Mouse (Mus musculus) forebrain, postnatal 0 days (tissue): ENCODE results near the gene Myo16. TPM values are rescaled to one million over a fixed set of nuclear protein-coding genes. Genes with fewer than 3 reads are reported as not detected.

Experiments
- ATAC-seq: fragments of 200-750 bp; cut with Nextera tagmentation; 2 replicates; pipeline ENCODE4 v1.8.0; 2017; ENCODE audit warnings: mild to moderate bottlenecking, moderate library complexity
- DNase-seq: peaks from one replicate; pipeline ENCODE4 v3.0.0-alpha.2; 2015
- H3K27ac ChIP-seq: fragments of 300-500 bp; sonication (generic); 2 replicates; pipeline ENCODE4 v1.5.1; 2014; ENCODE audit warnings: low read depth, mild to moderate bottlenecking, antibody characterized with exemption, low read length, moderate library complexity, mixed read lengths
- H3K27me3 ChIP-seq: fragments of 300-500 bp; sonication (generic); 2 replicates; pipeline ENCODE4 v1.6.1; 2014; ENCODE audit warnings: mild to moderate bottlenecking, low read length, mixed read lengths; ENCODE audit not compliant: insufficient read depth
- H3K36me3 ChIP-seq: fragments of 300-500 bp; sonication (generic); 2 replicates; pipeline ENCODE4 v1.6.1; 2014; ENCODE audit warnings: mild to moderate bottlenecking, moderate library complexity; ENCODE audit not compliant: insufficient read depth
- H3K4me1 ChIP-seq: fragments of 300-500 bp; sonication (generic); 2 replicates; pipeline ENCODE4 v1.6.1; 2014; ENCODE audit warnings: antibody characterized with exemption; ENCODE audit not compliant: insufficient read depth
- H3K4me2 ChIP-seq: fragments of 300-500 bp; sonication (generic); 2 replicates; pipeline ENCODE4 v1.6.1; 2014; ENCODE audit warnings: low read depth, mild to moderate bottlenecking, moderate library complexity
- H3K4me3 ChIP-seq: fragments of 300-500 bp; sonication (generic); 2 replicates; pipeline ENCODE4 v1.5.1; 2014; ENCODE audit warnings: low read depth, low read length, mixed read lengths
- H3K9ac ChIP-seq: fragments of 300-500 bp; sonication (generic); 2 replicates; pipeline ENCODE4 v1.6.1; 2014; ENCODE audit warnings: mild to moderate bottlenecking
- H3K9me3 ChIP-seq: fragments of 300-500 bp; sonication (generic); 2 replicates; pipeline ENCODE4 v1.6.1; 2016; ENCODE audit warnings: low read length
- CTCF ChIP-seq: sonication (generic); IDR thresholded peaks from 2 replicates; pipeline ENCODE4 v1.5.1; 2016; ENCODE audit warnings: antibody characterized with exemption, control low read depth, low read depth
- WGBS: fragments of 180-500 bp; shearing (Covaris S2); extraction: QIAGEN DNeasy Blood & Tissue Kit; methylation state at CpG from one replicate; pipeline ENCODE4 v1.1.7; 2014; 5-methylcytosine and 5-hydroxymethylcytosine counted together
- polyA plus RNA-seq: library from polyadenylated mRNA; unstranded; fragments of >200 nt; fragmentation: Nextera tagmentation; extraction: Ambion mirVana; gene quantifications from 2 replicates; pipeline ENCODE4 v1.2.1, GENCODE M21; 2015
- total RNA-seq: library from RNA; depleted of rRNA; stranded (reverse); fragments of >200 nt; gene quantifications from 2 replicates; pipeline ENCODE4 v1.2.3, GENCODE M21; 2014

The Myo16 gene
- total and polyA plus RNA-seq, 2 experiments from 2014 or later = 5.5 to 58.6 TPM

DNA sequence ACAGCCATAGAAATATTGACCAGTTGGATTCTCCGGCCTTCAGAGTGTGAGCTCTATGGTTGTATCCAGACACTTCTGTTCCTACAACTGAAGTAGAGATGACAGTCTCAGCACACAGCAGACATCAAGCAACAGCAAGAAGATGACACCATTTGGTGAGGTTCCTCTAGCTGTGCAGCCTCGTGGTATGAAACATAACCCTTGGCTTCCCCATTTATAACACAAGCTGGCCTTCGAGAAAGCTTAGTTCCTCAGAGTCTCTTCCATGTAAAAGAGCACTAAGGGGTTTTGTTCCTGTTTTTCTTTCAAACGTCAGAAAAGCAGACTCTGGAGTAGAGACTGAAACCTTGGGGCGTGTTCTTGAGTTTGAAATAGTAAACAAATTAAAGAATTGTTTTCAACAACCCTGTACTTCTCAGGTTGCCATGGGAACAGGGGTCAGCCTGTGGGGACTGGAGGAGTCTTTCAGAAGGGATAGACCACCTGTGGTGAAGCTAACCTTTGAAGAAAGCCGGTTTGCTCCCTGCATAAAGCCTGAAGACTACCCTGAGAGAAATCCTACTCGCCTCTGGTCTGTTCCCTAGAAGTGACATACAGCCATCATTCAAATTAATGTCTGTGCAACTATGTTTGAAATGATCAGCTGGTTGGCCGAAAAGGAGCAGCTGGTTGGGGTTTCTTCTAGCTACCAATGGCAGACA is 510.2 kb downstream of the Myo16 start:
- no peaks in the 10 kb centered on the region for H3K36me3 ChIP-seq
- no peak for DNase-seq
- 19% methylated on average over 8 of the region's 8 CpGs for WGBS
- no peaks in the 10 kb centered on the region for H3K4me1 ChIP-seq
- no peak overlapping the region for H3K27ac ChIP-seq
- no peak for TF ChIP-seq CTCF
- H3K27me3 ChIP-seq = no peaks in the 10 kb centered on the region
- H3K9ac ChIP-seq = no peak overlapping the region
- H3K4me2 ChIP-seq = no peak overlapping the region
- peak; percentile 45; the same call in 1 of the 2 replicates for ATAC-seq
- no peaks in the 10 kb centered on the region for H3K9me3 ChIP-seq
- H3K4me3 ChIP-seq = no peak overlapping the region

GRCm38 (mm10) chr8:10664861-10665543 is 511.3 kb downstream of the Myo16 start:
- H3K4me3 ChIP-seq = no peak overlapping the region
- no peaks in the 10 kb centered on the region for H3K4me1 ChIP-seq
- 17% methylated on average over 13 of the region's 13 CpGs for WGBS
- H3K4me2 ChIP-seq = no peak overlapping the region
- no peak for TF ChIP-seq CTCF
- ATAC-seq (no peak), DNase-seq (no peak)
- no peak overlapping the region for H3K9ac ChIP-seq
- H3K27me3 ChIP-seq = no peaks in the 10 kb centered on the region
- no peak overlapping the region for H3K27ac ChIP-seq
- no peaks in the 10 kb centered on the region for H3K36me3 ChIP-seq
- H3K9me3 ChIP-seq = no peaks in the 10 kb centered on the region

DNA sequence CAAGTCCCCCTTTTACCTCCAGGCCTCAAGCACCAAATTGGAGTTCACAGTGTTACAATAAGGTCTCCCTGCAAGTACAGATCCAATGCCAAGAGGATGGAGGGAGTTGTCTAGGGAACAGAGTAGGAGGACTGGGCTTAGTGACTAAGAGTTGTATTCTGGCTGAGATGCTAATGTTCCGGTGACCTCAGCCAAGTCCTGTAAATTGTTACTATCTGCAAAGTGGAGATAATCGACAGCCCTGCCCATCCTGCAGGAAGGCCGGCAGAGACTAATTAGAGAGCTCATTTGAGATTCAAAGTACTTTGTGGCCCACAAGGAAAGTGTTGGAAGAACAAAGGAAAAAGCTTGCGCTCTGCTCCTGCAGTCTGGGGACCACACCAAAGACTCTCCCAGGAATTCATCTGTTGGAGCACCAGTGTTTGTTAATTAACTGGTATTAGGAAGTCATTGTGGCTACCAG is 512.1 kb downstream of the Myo16 start:
- H3K36me3 ChIP-seq = no peaks in the 10 kb centered on the region
- 11% methylated on average over 4 of the region's 4 CpGs for WGBS
- H3K27ac ChIP-seq = no peak overlapping the region
- no peak overlapping the region for H3K4me2 ChIP-seq
- no peaks in the 10 kb centered on the region for H3K27me3 ChIP-seq
- no peak for TF ChIP-seq CTCF
- ATAC-seq (peak; percentile 73), DNase-seq (peak; percentile 41)
- H3K9me3 ChIP-seq = no peaks in the 10 kb centered on the region
- no peak overlapping the region for H3K9ac ChIP-seq
- H3K4me1 ChIP-seq = no peaks in the 10 kb centered on the region
- no peak overlapping the region for H3K4me3 ChIP-seq

- no peaks in the 10 kb centered on the region for H3K4me1 ChIP-seq
- no peak for DNase-seq
- no peak for TF ChIP-seq CTCF
- no peak overlapping the region for H3K4me3 ChIP-seq
- no peaks in the 10 kb centered on the region for H3K9me3 ChIP-seq
- no peaks in the 10 kb centered on the region for H3K27me3 ChIP-seq
- no peak overlapping the region for H3K27ac ChIP-seq
- no peak overlapping the region for H3K9ac ChIP-seq
- H3K4me2 ChIP-seq = no peak overlapping the region
- no peak for ATAC-seq
- no peaks in the 10 kb centered on the region for H3K36me3 ChIP-seq
- 66% methylated on average over 2 of the region's 2 CpGs for WGBS
Measured at GRCm38 (mm10) chr8:10671862-10672548, 518.3 kb downstream of the Myo16 start.

DNA sequence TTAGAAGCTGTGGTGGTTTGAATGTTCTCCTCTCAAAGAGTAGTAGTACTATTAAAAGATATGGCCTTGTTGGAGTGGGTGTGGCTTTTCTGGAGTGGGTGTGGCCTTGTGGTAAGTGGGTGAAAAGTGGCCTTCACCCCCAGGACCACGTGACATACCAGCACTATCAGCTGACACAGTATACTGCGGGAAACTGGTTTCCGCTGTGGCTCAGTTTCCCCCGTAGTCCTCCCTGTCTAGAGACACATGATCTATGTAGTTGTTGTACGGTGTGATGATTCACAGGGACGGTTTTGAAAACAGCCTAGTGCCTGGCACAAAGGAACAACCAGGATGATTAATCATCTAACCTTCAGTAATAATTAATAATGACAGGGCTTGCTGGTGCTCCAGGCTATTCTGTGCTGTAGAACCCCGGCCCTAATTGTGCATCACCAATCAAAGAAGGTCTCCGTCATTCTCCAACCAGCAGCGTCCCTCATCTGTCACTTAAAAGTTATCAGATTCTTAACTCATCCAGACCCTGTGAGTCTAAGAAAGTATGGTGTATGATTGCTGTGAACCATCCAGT is 524.2 kb downstream of the Myo16 start:
- no peak for ATAC-seq
- no peak overlapping the region for H3K27ac ChIP-seq
- no peaks in the 10 kb centered on the region for H3K27me3 ChIP-seq
- H3K4me1 ChIP-seq = no peaks in the 10 kb centered on the region
- DNase-seq = no peak
- no peak overlapping the region for H3K4me2 ChIP-seq
- no peak overlapping the region for H3K9ac ChIP-seq
- H3K4me3 ChIP-seq = no peak overlapping the region
- no peaks in the 10 kb centered on the region for H3K36me3 ChIP-seq
- no peaks in the 10 kb centered on the region for H3K9me3 ChIP-seq
- WGBS = 87% methylated on average over 9 of the region's 9 CpGs
- TF ChIP-seq CTCF = no peak

- H3K36me3 ChIP-seq = no peaks in the 10 kb centered on the region
Measured at GRCm38 (mm10) chr8:10681926-10682325, 528.2 kb downstream of the Myo16 start.

More at GRCm38 (mm10) chr8:10681926-10682325, 528.2 kb downstream of the Myo16 start:
- no peaks in the 10 kb centered on the region for H3K27me3 ChIP-seq
- H3K27ac ChIP-seq = no peak overlapping the region
- H3K4me3 ChIP-seq = no peak overlapping the region
- no peak overlapping the region for H3K4me2 ChIP-seq
- WGBS = 60% methylated on average over 7 of the region's 7 CpGs
- no peak for DNase-seq
- TF ChIP-seq CTCF = no peak
- H3K9ac ChIP-seq = no peak overlapping the region
- H3K9me3 ChIP-seq = no peaks in the 10 kb centered on the region
- peak; percentile 59 for ATAC-seq
- H3K4me1 ChIP-seq = no peaks in the 10 kb centered on the region
